31 mouse cellular contexts compared by ENCODE assay signal in the genomic region with DNA sequence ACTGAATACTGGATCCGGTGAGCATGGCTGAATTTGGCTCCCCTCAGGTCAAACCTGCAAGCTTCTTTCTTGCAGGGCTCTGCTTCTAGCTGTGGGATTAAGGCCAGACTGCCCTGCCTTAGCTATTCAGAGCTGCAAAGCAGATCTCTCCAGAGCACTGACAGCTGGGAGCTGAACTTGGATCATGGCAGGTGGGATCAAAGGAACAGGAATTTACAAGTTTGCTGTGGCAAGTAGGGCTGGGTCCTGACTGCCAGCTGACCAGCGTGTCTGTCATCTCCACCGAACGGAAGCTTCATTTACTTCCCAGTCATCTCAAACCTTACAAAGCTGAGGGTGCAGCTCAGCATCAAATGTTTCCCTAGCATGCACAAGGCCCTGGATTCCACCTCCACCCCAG. TPM values are rescaled to one million over a fixed set of nuclear protein-coding genes. Genes with fewer than 3 reads are reported as not detected.
"Had no signal": no experiment of that assay in that cellular context is flagged by ENCODE, and none has a peak within 500 bp of the region (broad histone marks: within the 10 kb centered on the region; RNA-seq: fewer than 3 reads in every experiment).

No protein-coding gene starts in this region.

- H3K27ac ChIP-seq: gastrocnemius, adult 2 months; heart, adult 2 months; heart, embryonic 13.5 days; heart, embryonic 15.5 days; hindbrain, embryonic 10.5 days; hindbrain, embryonic 12.5 days; hindbrain, embryonic 14.5 days; intestine, embryonic 15.5 days; kidney, embryonic 15.5 days; kidney, postnatal 0 days; limb, embryonic 12.5 days; limb, embryonic 15.5 days; liver, embryonic 12.5 days; liver, embryonic 14.5 days had no signal

- H3K9ac ChIP-seq: heart, embryonic 13.5 days; heart, embryonic 15.5 days; hindbrain, embryonic 12.5 days; hindbrain, embryonic 14.5 days; intestine, embryonic 15.5 days; kidney, embryonic 15.5 days; limb, embryonic 12.5 days; limb, embryonic 15.5 days; liver, embryonic 12.5 days; liver, embryonic 14.5 days had no signal

- H3K9me3 ChIP-seq: heart, embryonic 13.5 days; heart, embryonic 15.5 days; hindbrain, embryonic 10.5 days; hindbrain, embryonic 12.5 days; intestine, embryonic 15.5 days; kidney, embryonic 15.5 days; limb, embryonic 12.5 days; limb, embryonic 15.5 days; liver, embryonic 12.5 days had no signal

- H3K4me2 ChIP-seq: heart, embryonic 11.5 days; heart, embryonic 13.5 days; heart, embryonic 15.5 days; hindbrain, embryonic 12.5 days; hindbrain, embryonic 14.5 days; intestine, embryonic 15.5 days; kidney, embryonic 15.5 days; limb, embryonic 12.5 days; limb, embryonic 15.5 days; liver, embryonic 12.5 days had no signal

- DNase-seq: gastrocnemius, adult 2 months; gastrocnemius, postnatal 10 days; gastrocnemius, postnatal 25 days; heart, adult 2 months; heart, postnatal 4 days; kidney, adult 2 months; kidney, adult 9 months; kidney, postnatal 14 days; kidney, postnatal 36 days; layer of hippocampus, adult 9-11 months; layer of hippocampus, postnatal 36 days; left cerebral cortex, postnatal 4 days had no signal

- ATAC-seq: hindbrain, embryonic 16.5 days; inflammation-experienced regulatory T-cells, adult 6 months; intestine, embryonic 15.5 days; intestine, postnatal 0 days; liver, embryonic 12.5 days had no signal

- H3K4me1 ChIP-seq: heart, embryonic 13.5 days; hindbrain, embryonic 10.5 days; hindbrain, embryonic 12.5 days; intestine, embryonic 15.5 days; kidney, embryonic 15.5 days; limb, embryonic 15.5 days; liver, embryonic 12.5 days had no signal

- H3K27me3 ChIP-seq: heart, embryonic 13.5 days; heart, embryonic 15.5 days; hindbrain, embryonic 12.5 days; intestine, embryonic 15.5 days; kidney, embryonic 15.5 days; limb, embryonic 12.5 days; limb, embryonic 15.5 days; liver, embryonic 12.5 days had no signal

- H3K4me3 ChIP-seq: gastrocnemius, adult 2 months; heart, adult 2 months; heart, embryonic 13.5 days; heart, embryonic 15.5 days; hindbrain, embryonic 10.5 days; hindbrain, embryonic 12.5 days; intestine, embryonic 15.5 days; kidney, embryonic 15.5 days; limb, embryonic 12.5 days; limb, embryonic 15.5 days; liver, embryonic 12.5 days had no signal

RNA-seq across cellular contexts. Expression of gene Scarf2, which starts 18.9 kb away (rescaled TPM):
- polyA plus RNA-seq: inflammation-experienced regulatory T-cells, adult 6 months had no signal

RNA-seq across cellular contexts. Expression of gene B830017H08Rik, which starts 54.7 kb away (rescaled TPM):
- polyA plus RNA-seq: heart, adult 2 months; heart, embryonic 11.5 days; heart, embryonic 13.5 days; heart, embryonic 15.5 days; heart, postnatal 0 days; inflammation-experienced regulatory T-cells, adult 6 months; intestine, embryonic 15.5 days; intestine, postnatal 0 days; large intestine, adult 2 months; liver, adult 2 months; liver, embryonic 12.5 days; liver, embryonic 14.5 days had no signal
